Mouse (Mus musculus) E14TG2a.4 (cell line): ENCODE measurements around the gene Rab8b.

Experiments used
- CTCF ChIP-seq: conservative IDR thresholded peaks from 2 replicates; pipeline ENCODE4 v1.5.1; 2014; ENCODE audit warnings: low read length
- POU5F1 ChIP-seq: IDR thresholded peaks from 2 replicates; pipeline ENCODE4 v1.6.1; 2014; ENCODE audit warnings: low read length, borderline replicate concordance

GRCm38 (mm10) chr9:66895995-66896394 is 23.5 kb downstream of the Rab8b start:
- no peak for TF ChIP-seq CTCF
- no peak for TF ChIP-seq POU5F1
